Comparison of ENCODE assay signal across 24 mouse cellular contexts in genomic region chr7:120271135-120271991, GRCm38 (mm10). TPM values are rescaled to one million over a fixed set of nuclear protein-coding genes. Genes with fewer than 3 reads are reported as not detected.
DNase-seq lines count a peak whose midpoint lies in the region; ATAC-seq and TF ChIP-seq lines count a peak whose summit lies in the region.
"Had no signal": no experiment of that assay in that cellular context is flagged by ENCODE, and none has a peak within 500 bp of the region (broad histone marks: within the 10 kb centered on the region; RNA-seq: fewer than 3 reads in every experiment).

No protein-coding gene starts in this region.

- no peaks in the 10 kb centered on the region for H3K36me3 ChIP-seq in embryonic facial prominence, embryonic 14.5 days (ENCODE audit: control insufficient read depth, insufficient read depth, low read length)
- no peaks in the 10 kb centered on the region for H3K36me3 ChIP-seq in embryonic facial prominence, embryonic 10.5 days (replicated peaks)
- H3K36me3 ChIP-seq in forebrain, postnatal 0 days (ENCODE audit: insufficient read depth), result no peaks in the 10 kb centered on the region
- H3K36me3 ChIP-seq: embryonic facial prominence, embryonic 15.5 days; heart, embryonic 12.5 days; hindbrain, embryonic 15.5 days had no signal

- no peak for ATAC-seq in embryonic facial prominence, embryonic 14.5 days (ENCODE audit: low read depth)
- peak; percentile 56; the same call in 1 of the 2 replicates for ATAC-seq in forebrain, postnatal 0 days

- no peak overlapping the region for H3K4me2 ChIP-seq in embryonic facial prominence, embryonic 14.5 days (ENCODE audit: low read depth, low read length)
- H3K4me2 ChIP-seq in forebrain, postnatal 0 days (ENCODE audit: low read depth), result no peak overlapping the region
- H3K4me2 ChIP-seq: embryonic facial prominence, embryonic 15.5 days; heart, embryonic 12.5 days had no signal

- no peak overlapping the region for H3K27ac ChIP-seq in embryonic facial prominence, embryonic 14.5 days (replicated peaks; ENCODE audit: low read depth, low read length)
- no peak overlapping the region for H3K27ac ChIP-seq in embryonic facial prominence, embryonic 10.5 days (replicated peaks)
- H3K27ac ChIP-seq in forebrain, postnatal 0 days (ENCODE audit: low read depth, low read length), result peak overlapping the region; percentile 50; the same call in 1 of the 2 replicates
- H3K27ac ChIP-seq: embryonic facial prominence, embryonic 15.5 days; gastrocnemius, adult 2 months; hindbrain, embryonic 15.5 days had no signal

- DNase-seq in embryonic facial prominence, embryonic 14.5 days (ENCODE audit: low spot score), result peak; percentile 26
- DNase-seq in embryonic facial prominence, embryonic 10.5 days (ENCODE audit: low spot score), result no peak
- DNase-seq in layer of hippocampus, adult 11-12 months (ENCODE audit: low spot score), result peak; percentile 16
- DNase-seq in layer of hippocampus, postnatal 25 days (ENCODE audit: extremely low spot score in 1 of 2, low spot score in 1 of 2), result no peak
- peak; percentile 43 for DNase-seq in forebrain, postnatal 0 days
- DNase-seq in layer of hippocampus, adult 9-11 months, result peak; percentile 28
- DNase-seq in kidney, postnatal 14 days, result no peak
- no peak for DNase-seq in adrenal gland, adult 18-20 months (ENCODE audit: low spot score in 2 of 2)
- DNase-seq: adrenal gland, postnatal 25 days; cerebellum, adult 11 months; gastrocnemius, adult 2 months; gastrocnemius, postnatal 25 days; heart, postnatal 36 days; kidney, adult 18-20 months had no signal

- H3K27me3 ChIP-seq in embryonic facial prominence, embryonic 14.5 days (replicated peaks; ENCODE audit: control insufficient read depth, insufficient read depth, low read length), result no peaks in the 10 kb centered on the region
- no peaks in the 10 kb centered on the region for H3K27me3 ChIP-seq in embryonic facial prominence, embryonic 10.5 days (replicated peaks; ENCODE audit: low read depth, poor library complexity, severe bottlenecking)
- no peaks in the 10 kb centered on the region for H3K27me3 ChIP-seq in forebrain, postnatal 0 days (ENCODE audit: insufficient read depth, low read length)
- H3K27me3 ChIP-seq: embryonic facial prominence, embryonic 15.5 days; heart, embryonic 12.5 days; hindbrain, embryonic 15.5 days had no signal

- TF ChIP-seq CTCF in forebrain, postnatal 0 days (IDR thresholded peaks at IDR 0.05; ENCODE audit: low read depth), result no peak

- no peaks in the 10 kb centered on the region for H3K4me1 ChIP-seq in embryonic facial prominence, embryonic 14.5 days (ENCODE audit: control insufficient read depth, insufficient read depth, low read length)
- no peaks in the 10 kb centered on the region for H3K4me1 ChIP-seq in embryonic facial prominence, embryonic 10.5 days
- no peaks in the 10 kb centered on the region for H3K4me1 ChIP-seq in forebrain, postnatal 0 days (ENCODE audit: insufficient read depth)
- H3K4me1 ChIP-seq: embryonic facial prominence, embryonic 15.5 days; heart, embryonic 12.5 days; hindbrain, embryonic 15.5 days had no signal

- H3K9me3 ChIP-seq in embryonic facial prominence, embryonic 14.5 days (ENCODE audit: control insufficient read depth, low read length), result no peaks in the 10 kb centered on the region
- no peaks in the 10 kb centered on the region for H3K9me3 ChIP-seq in embryonic facial prominence, embryonic 10.5 days
- no peaks in the 10 kb centered on the region for H3K9me3 ChIP-seq in forebrain, postnatal 0 days (ENCODE audit: low read length)
- H3K9me3 ChIP-seq: embryonic facial prominence, embryonic 15.5 days; heart, embryonic 12.5 days; hindbrain, embryonic 15.5 days had no signal

- H3K4me3 ChIP-seq in embryonic facial prominence, embryonic 14.5 days (ENCODE audit: low read depth, low read length), result no peak overlapping the region
- no peak overlapping the region for H3K4me3 ChIP-seq in embryonic facial prominence, embryonic 10.5 days
- no peak overlapping the region for H3K4me3 ChIP-seq in forebrain, postnatal 0 days (ENCODE audit: low read depth, low read length)
- H3K4me3 ChIP-seq: embryonic facial prominence, embryonic 15.5 days; erythroblast, embryonic 14.5 days; gastrocnemius, adult 2 months; heart, embryonic 12.5 days; hindbrain, embryonic 15.5 days had no signal

- 78% methylated on average over 7 of the region's 7 CpGs for WGBS in embryonic facial prominence, embryonic 14.5 days
- WGBS in embryonic facial prominence, embryonic 10.5 days, result 87% methylated on average over 7 of the region's 7 CpGs
- 49% methylated on average over 7 of the region's 7 CpGs for WGBS in forebrain, postnatal 0 days

- H3K9ac ChIP-seq in embryonic facial prominence, embryonic 14.5 days (ENCODE audit: low read depth, low read length), result no peak overlapping the region
- H3K9ac ChIP-seq in forebrain, postnatal 0 days, result no peak overlapping the region
- H3K9ac ChIP-seq: embryonic facial prominence, embryonic 15.5 days; heart, embryonic 12.5 days; hindbrain, embryonic 15.5 days had no signal

RNA-seq across cellular contexts. Expression of gene Abca15, which starts 57.1 kb away (rescaled TPM):
- not detected in 2 replicates for polyA plus RNA-seq in embryonic facial prominence, embryonic 14.5 days (2014; fragmentation: Nextera tagmentation; extraction: Ambion mirVana)
- polyA plus RNA-seq in embryonic facial prominence, embryonic 10.5 days (2016; fragmentation: Nextera tagmentation; extraction: Ambion mirVana), result not detected in 2 replicates
- not detected for total RNA-seq in layer of hippocampus, postnatal 25 days (2021)
- total RNA-seq in forebrain, postnatal 0 days (2014; rRNA removed), result not detected in 2 replicates
- not detected in 2 replicates for polyA plus RNA-seq in forebrain, postnatal 0 days (2015; fragmentation: Nextera tagmentation; extraction: Ambion mirVana)
- total RNA-seq in adrenal gland, adult 18-20 months (2021), result not detected
- total RNA-seq: adrenal gland, postnatal 25 days; gastrocnemius, adult 2 months; gastrocnemius, postnatal 25 days; granulocyte monocyte progenitor cell, adult 5-6 weeks; heart, adult 8-10 months; heart, postnatal 36 days; MEL had no signal
- polyA plus RNA-seq: C2C12; embryonic facial prominence, embryonic 15.5 days; erythroblast, embryonic 14.5 days; heart, embryonic 12.5 days; hindbrain, embryonic 11.5 days; hindbrain, embryonic 15.5 days; intestine, embryonic 14.5 days had no signal

Comparison
In these comparisons a context has a peak if more than half of its experiments do, and no peak if none do; other contexts are left out.
1. DNase-seq: peak in embryonic facial prominence, embryonic 14.5 days (single experiment), layer of hippocampus, adult 11-12 months (single experiment), forebrain, postnatal 0 days (single experiment) and layer of hippocampus, adult 9-11 months (single experiment); none in embryonic facial prominence, embryonic 10.5 days (single experiment), layer of hippocampus, postnatal 25 days (0 of 2), kidney, postnatal 14 days (single experiment) and adrenal gland, adult 18-20 months (0 of 2).